Mouse (Mus musculus): ENCODE results near the gene Spen. TPM values are rescaled to one million over a fixed set of nuclear protein-coding genes. Genes with fewer than 3 reads are reported as not detected.

Gene Spen
- total and polyA plus RNA-seq, 3 experiments, result 10.7 to 28.9 (median 28.0) TPM

GRCm38 (mm10) chr4:141464722-141465121 is 73.7 kb downstream of the Spen start:
- TF ChIP-seq EP300 (IDR thresholded peaks at IDR 0.05; ENCODE audit: insufficient read depth, low read depth, low read length) (no peak), CTCF (IDR thresholded peaks at IDR 0.05) (no peak), POLR2A (IDR thresholded peaks at IDR 0.05; ENCODE audit: insufficient read depth, low read depth, low read length) (no peak)
- H3K9ac ChIP-seq (ENCODE audit: low read depth, low read length), result no peak overlapping the region
- H3K4me1 ChIP-seq (ENCODE audit: control insufficient read depth, insufficient read depth, low read length), result no peaks in the 10 kb centered on the region
- no peak overlapping the region for H3K27ac ChIP-seq
- 81% methylated on average over 16 of the region's 16 CpGs for WGBS
- DNase-seq, result no peak
- intact Hi-C loops (cut with DNase I), result no loop called here
- H3K27me3 ChIP-seq (ENCODE audit: control insufficient read depth, insufficient read depth, low read length), result no peaks in the 10 kb centered on the region
- peaks cover under 1% of the 10 kb centered on the region for H3K79me2 ChIP-seq (replicated peaks; ENCODE audit: control insufficient read depth, insufficient read depth, low read length)
- no peak overlapping the region for H3K4me3 ChIP-seq
- no peaks in the 10 kb centered on the region for H3K36me3 ChIP-seq (ENCODE audit: control insufficient read depth, insufficient read depth, low read length)

GRCm38 (mm10) chr4:141463472-141463871 is 74.9 kb downstream of the Spen start:
- no peaks in the 10 kb centered on the region for H3K27me3 ChIP-seq (ENCODE audit: control insufficient read depth, insufficient read depth, low read length)
- no peaks in the 10 kb centered on the region for H3K36me3 ChIP-seq (ENCODE audit: control insufficient read depth, insufficient read depth, low read length)
- TF ChIP-seq CTCF (IDR thresholded peaks at IDR 0.05) (no peak), POLR2A (IDR thresholded peaks at IDR 0.05; ENCODE audit: insufficient read depth, low read depth, low read length) (no peak), EP300 (IDR thresholded peaks at IDR 0.05; ENCODE audit: insufficient read depth, low read depth, low read length) (no peak)
- H3K9ac ChIP-seq (ENCODE audit: low read depth, low read length), result no peak overlapping the region
- H3K27ac ChIP-seq, result no peak overlapping the region
- no peak for DNase-seq
- H3K4me1 ChIP-seq (ENCODE audit: control insufficient read depth, insufficient read depth, low read length), result peaks cover under 1% of the 10 kb centered on the region; the same call in 1 of the 2 replicates
- peaks cover 3% of the 10 kb centered on the region for H3K79me2 ChIP-seq (replicated peaks; ENCODE audit: control insufficient read depth, insufficient read depth, low read length)
- 67% methylated on average over 14 of the region's 14 CpGs for WGBS
- intact Hi-C loops (cut with DNase I), result no loop called here
- H3K4me3 ChIP-seq, result no peak overlapping the region

GRCm38 (mm10) chr4:141461576-141461975 is 76.8 kb downstream of the Spen start:
- Histone ChIP-seq H3K27ac (no peak overlapping the region), H3K4me1 (ENCODE audit: control insufficient read depth, insufficient read depth, low read length) (peaks cover 1% of the 10 kb centered on the region; the same call in 1 of the 2 replicates), H3K36me3 (ENCODE audit: control insufficient read depth, insufficient read depth, low read length) (no peaks in the 10 kb centered on the region), H3K9ac (ENCODE audit: low read depth, low read length) (no peak overlapping the region), H3K4me3 (no peak overlapping the region), H3K79me2 (replicated peaks; ENCODE audit: control insufficient read depth, insufficient read depth, low read length) (peaks cover 3% of the 10 kb centered on the region), H3K27me3 (ENCODE audit: control insufficient read depth, insufficient read depth, low read length) (no peaks in the 10 kb centered on the region)
- intact Hi-C loops (cut with DNase I), result loop anchor here (2.0 kb wide), 1 partner anchor 31 kb away; no protein-coding TSS in a partner anchor
- 86% methylated on average over 12 of the region's 12 CpGs for WGBS
- DNase-seq, result no peak
- TF ChIP-seq POLR2A (IDR thresholded peaks at IDR 0.05; ENCODE audit: insufficient read depth, low read depth, low read length) (no peak), EP300 (IDR thresholded peaks at IDR 0.05; ENCODE audit: insufficient read depth, low read depth, low read length) (no peak), CTCF (IDR thresholded peaks at IDR 0.05) (no peak)

GRCm38 (mm10) chr4:141461088-141461487 is 77.3 kb downstream of the Spen start:
- intact Hi-C loops (cut with DNase I), result loop anchor here (2.0 kb wide), 1 partner anchor 30 kb away; no protein-coding TSS in a partner anchor
- no peak overlapping the region for H3K4me3 ChIP-seq

GRCm38 (mm10) chr4:141460481-141460880 is 77.9 kb downstream of the Spen start:
- H3K27me3 ChIP-seq (ENCODE audit: control insufficient read depth, insufficient read depth, low read length), result no peaks in the 10 kb centered on the region
- intact Hi-C loops (cut with DNase I), result loop anchor here (2.0 kb wide), 1 partner anchor 30 kb away; no protein-coding TSS in a partner anchor
- H3K27ac ChIP-seq, result no peak overlapping the region
- TF ChIP-seq CTCF (IDR thresholded peaks at IDR 0.05), result no peak
- no peak for TF ChIP-seq POLR2A (IDR thresholded peaks at IDR 0.05; ENCODE audit: insufficient read depth, low read depth, low read length)
- no peak for TF ChIP-seq EP300 (IDR thresholded peaks at IDR 0.05; ENCODE audit: insufficient read depth, low read depth, low read length)
- H3K9ac ChIP-seq (ENCODE audit: low read depth, low read length), result no peak overlapping the region
- H3K4me1 ChIP-seq (ENCODE audit: control insufficient read depth, insufficient read depth, low read length), result peaks cover 1% of the 10 kb centered on the region; the same call in 1 of the 2 replicates
- peaks cover 4% of the 10 kb centered on the region for H3K79me2 ChIP-seq (replicated peaks; ENCODE audit: control insufficient read depth, insufficient read depth, low read length)
- no peaks in the 10 kb centered on the region for H3K36me3 ChIP-seq (ENCODE audit: control insufficient read depth, insufficient read depth, low read length)
- WGBS, result 77% methylated on average over 4 of the region's 4 CpGs
- DNase-seq, result no peak
- no peak overlapping the region for H3K4me3 ChIP-seq

More at GRCm38 (mm10) chr4:141461088-141461487, 77.3 kb downstream of the Spen start:
- no peak for DNase-seq
- H3K9ac ChIP-seq (ENCODE audit: low read depth, low read length), result no peak overlapping the region
- H3K4me1 ChIP-seq (ENCODE audit: control insufficient read depth, insufficient read depth, low read length), result peaks cover 1% of the 10 kb centered on the region; the same call in 1 of the 2 replicates
- no peak overlapping the region for H3K27ac ChIP-seq
- H3K27me3 ChIP-seq (ENCODE audit: control insufficient read depth, insufficient read depth, low read length), result no peaks in the 10 kb centered on the region
- 72% methylated on average over 12 of the region's 12 CpGs for WGBS
- no peaks in the 10 kb centered on the region for H3K36me3 ChIP-seq (ENCODE audit: control insufficient read depth, insufficient read depth, low read length)
- H3K79me2 ChIP-seq (replicated peaks; ENCODE audit: control insufficient read depth, insufficient read depth, low read length), result peaks cover 4% of the 10 kb centered on the region
- TF ChIP-seq EP300 (IDR thresholded peaks at IDR 0.05; ENCODE audit: insufficient read depth, low read depth, low read length) (no peak), POLR2A (IDR thresholded peaks at IDR 0.05; ENCODE audit: insufficient read depth, low read depth, low read length) (no peak), CTCF (IDR thresholded peaks at IDR 0.05) (no peak)

DNA sequence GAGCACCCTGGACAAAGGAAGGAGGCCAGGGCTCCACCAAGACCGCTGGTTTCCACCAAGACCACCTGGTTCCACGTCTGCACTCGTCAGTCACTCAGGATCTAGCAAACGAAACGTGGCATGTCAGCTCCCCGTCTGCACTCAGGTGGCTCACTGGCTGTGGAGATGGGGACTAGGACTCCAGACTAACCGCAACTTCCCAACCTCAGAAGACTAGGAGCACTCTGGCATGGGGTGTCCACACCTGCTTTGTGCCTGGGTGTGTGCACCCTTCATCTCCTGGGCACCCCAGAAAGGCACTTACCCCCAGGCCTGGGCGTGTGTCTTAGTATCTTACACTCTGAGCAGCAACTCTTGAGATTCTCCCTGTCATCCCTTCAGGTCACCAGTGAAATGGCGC is 78.6 kb downstream of the Spen start:
- Histone ChIP-seq H3K4me1 (ENCODE audit: control insufficient read depth, insufficient read depth, low read length) (peaks cover 2% of the 10 kb centered on the region; the same call in 1 of the 2 replicates), H3K79me2 (replicated peaks; ENCODE audit: control insufficient read depth, insufficient read depth, low read length) (peaks cover 4% of the 10 kb centered on the region), H3K9ac (ENCODE audit: low read depth, low read length) (no peak overlapping the region), H3K4me3 (no peak overlapping the region), H3K36me3 (ENCODE audit: control insufficient read depth, insufficient read depth, low read length) (no peaks in the 10 kb centered on the region), H3K27ac (no peak overlapping the region), H3K27me3 (ENCODE audit: control insufficient read depth, insufficient read depth, low read length) (no peaks in the 10 kb centered on the region)
- intact Hi-C loops (cut with DNase I), result loop anchor here (2.0 kb wide), 1 partner anchor 29 kb away; no protein-coding TSS in a partner anchor
- DNase-seq, result no peak
- TF ChIP-seq POLR2A (IDR thresholded peaks at IDR 0.05; ENCODE audit: insufficient read depth, low read depth, low read length), result no peak
- no peak for TF ChIP-seq CTCF (IDR thresholded peaks at IDR 0.05)
- TF ChIP-seq EP300 (IDR thresholded peaks at IDR 0.05; ENCODE audit: insufficient read depth, low read depth, low read length), result no peak
- 89% methylated on average over 9 of the region's 9 CpGs for WGBS

Measured in heart, adult 2 months (tissue).